Mouse (Mus musculus): ENCODE results near the gene Sprr2a1.
"Not testable (repeated sequence)": the region's sequence is repeated elsewhere in the genome, so short reads cannot be mapped to it uniquely, and the experiment has no call there.

DNA sequence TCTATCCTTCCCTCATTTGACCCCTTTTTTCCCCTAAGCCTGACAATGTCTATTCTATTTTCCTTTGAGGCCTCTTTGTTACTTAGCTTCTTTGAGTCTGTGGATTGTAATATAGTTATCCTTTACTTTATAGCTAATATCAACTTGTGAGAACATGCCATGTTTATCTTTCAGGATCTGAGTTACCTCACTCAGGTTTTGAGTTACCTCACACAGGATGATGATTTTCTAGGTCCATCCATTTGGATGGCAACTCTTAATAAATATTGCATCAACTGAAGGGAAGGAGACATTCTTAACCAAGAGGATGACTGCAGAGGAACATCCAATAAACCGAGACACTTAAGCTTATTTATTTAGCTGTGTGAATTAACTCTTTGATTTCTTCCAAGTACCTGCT lies 3.5 kb upstream of the Sprr2a1 start:
- TF ChIP-seq CTCF (IDR thresholded peaks at IDR 0.05; ENCODE audit: extremely low read depth, insufficient read length, insufficient replicate concordance, low read depth, low read length); POLR2A (IDR thresholded peaks at IDR 0.05; ENCODE audit: low read depth, low read length): not testable (repeated sequence)

Measured in small intestine, adult 2 months (tissue).